Mouse (Mus musculus) ES-E14 (cell line): Measurements from ENCODE around the gene Evx2. TPM values are rescaled to one million over a fixed set of nuclear protein-coding genes. Genes with fewer than 3 reads are reported as not detected.

Source experiments
- DNase-seq: peaks from one replicate; pipeline ENCODE4 v3.0.0-alpha.2; 2013; ENCODE audit warnings: low read depth, low spot score
- H3K27ac ChIP-seq: 2 replicates; pipeline ENCODE4 v1.5.1; 2012; ENCODE audit warnings: low read depth, mild to moderate bottlenecking, low read length, moderate library complexity, mixed read lengths; ENCODE audit not compliant: poor library complexity, insufficient read depth, severe bottlenecking
- H3K36me3 ChIP-seq: 2 replicates; pipeline ENCODE4 v1.6.1; 2012; ENCODE audit warnings: mild to moderate bottlenecking, low read length, moderate library complexity, mixed read lengths; ENCODE audit not compliant: control insufficient read depth, poor library complexity, insufficient read depth, severe bottlenecking
- H3K4me1 ChIP-seq, 2 experiments: fragments of 150-350 bp in 1 of 2; sonication (generic) in 1 of 2; 2 replicates each; pipeline ENCODE4 v1.6.1; 2012; ENCODE audit warnings: low read length in 2 of 2, mild to moderate bottlenecking in 1 of 2, mixed read lengths in 1 of 2; ENCODE audit not compliant: control insufficient read depth in 2 of 2, insufficient read depth in 2 of 2, poor library complexity in 1 of 2
- H3K4me3 ChIP-seq, 2 experiments: fragments of 150-350 bp in 1 of 2; sonication (generic) in 1 of 2; 2 replicates each; pipeline ENCODE4 v1.5.1; 2012; ENCODE audit warnings: low read length in 2 of 2, low read depth in 1 of 2, mild to moderate bottlenecking in 1 of 2, mixed read lengths in 1 of 2; ENCODE audit not compliant: insufficient read depth in 1 of 2, poor library complexity in 1 of 2, severe bottlenecking in 1 of 2
- H3K9ac ChIP-seq: 2 replicates; pipeline ENCODE4 v1.6.1; 2012; ENCODE audit warnings: low read depth, mild to moderate bottlenecking, low read length, mixed read lengths; ENCODE audit not compliant: poor library complexity, insufficient read depth, severe bottlenecking
- H3K9me3 ChIP-seq: fragments of 150-350 bp; sonication (generic); 2 replicates; pipeline ENCODE4 v1.6.1; 2012; ENCODE audit warnings: low read depth, mild to moderate bottlenecking, low read length; ENCODE audit not compliant: control insufficient read depth, insufficient read depth
- CHD2 ChIP-seq: IDR thresholded peaks from 2 replicates; pipeline ENCODE4 v1.6.1; 2014; ENCODE audit warnings: mild to moderate bottlenecking, low read depth, low read length, inconsistent platforms
- HCFC1 ChIP-seq: IDR thresholded peaks from 2 replicates; pipeline ENCODE4 v1.6.1; 2012; ENCODE audit warnings: low read length, inconsistent platforms, borderline replicate concordance; ENCODE audit not compliant: insufficient read depth
- MAFK ChIP-seq: IDR thresholded peaks from 2 replicates; pipeline ENCODE4 v1.6.1; 2014; ENCODE audit warnings: mild to moderate bottlenecking, low read depth, low read length, inconsistent platforms; ENCODE audit not compliant: insufficient read depth
- ZC3H11A ChIP-seq: IDR thresholded peaks from 2 replicates; pipeline ENCODE4 v1.6.1; 2012; ENCODE audit warnings: low read depth, mild to moderate bottlenecking, inconsistent platforms, low read length, borderline replicate concordance
- ZNF384 ChIP-seq: IDR thresholded peaks from 2 replicates; pipeline ENCODE4 v1.6.1; 2012; ENCODE audit warnings: low read depth, low read length, inconsistent platforms
- in situ Hi-C, 2 experiments: fragments of 600-800 bp; cut with MboI; formaldehyde crosslinking; loops; one replicate each; pipeline ENCODE4 v1.15.1; 2025; ENCODE audit warnings: low sequenced_read_pairs in 2 of 2, inconsistent platforms in 1 of 2; ENCODE audit not compliant: unreplicated experiment in 2 of 2
- total RNA-seq: library from RNA; depleted of rRNA; stranded (reverse); fragments of 300-350 nt; gene quantifications from 2 replicates; pipeline ENCODE4 v1.2.3, GENCODE M21; 2012

Gene Evx2
- total RNA-seq, 1 experiment: not detected

GRCm38 (mm10) chr2:74655821-74656631 lies 3.3 kb downstream of the Evx2 start:
- peak overlapping the region; percentile 10 to 67; a peak in 3 of 4 replicates for H3K4me3 ChIP-seq
- no peak for DNase-seq
- no peak overlapping the region for H3K27ac ChIP-seq
- H3K9ac ChIP-seq: no peak overlapping the region
- peaks cover 0 to 2% of the 10 kb centered on the region in 2 experiments; a peak in 1 of 4 replicates for H3K4me1 ChIP-seq
- H3K9me3 ChIP-seq: no peaks in the 10 kb centered on the region
- no peak for TF ChIP-seq MAFK
- TF ChIP-seq ZNF384: no peak
- TF ChIP-seq HCFC1: no peak
- TF ChIP-seq CHD2: no peak
- TF ChIP-seq ZC3H11A: no peak
- no peaks in the 10 kb centered on the region for H3K36me3 ChIP-seq
- in situ Hi-C loops: loop anchor here (25.0 kb wide), 2 partner anchors 594 to 1094 kb away; no protein-coding TSS in a partner anchor

GRCm38 (mm10) chr2:74655420-74655781 lies 4.0 kb downstream of the Evx2 start:
- Histone ChIP-seq H3K4me1 (no peaks in the 10 kb centered on the region), H3K36me3 (no peaks in the 10 kb centered on the region), H3K9ac (no peak overlapping the region), H3K4me3 (peak overlapping the region; percentile 25 to 67; a peak in 2 of 4 replicates), H3K27ac (no peak overlapping the region), H3K9me3 (no peaks in the 10 kb centered on the region)
- no peak for TF ChIP-seq HCFC1
- TF ChIP-seq CHD2: no peak
- TF ChIP-seq MAFK: no peak
- TF ChIP-seq ZNF384: no peak
- no peak for TF ChIP-seq ZC3H11A
- in situ Hi-C loops: loop anchor here (25.0 kb wide), 2 partner anchors 593 to 1093 kb away; no protein-coding TSS in a partner anchor
- no peak for DNase-seq

GRCm38 (mm10) chr2:74654743-74655419 lies 4.5 kb downstream of the Evx2 start:
- Histone ChIP-seq H3K9ac (no peak overlapping the region), H3K27ac (no peak overlapping the region), H3K4me1 (no peaks in the 10 kb centered on the region), H3K9me3 (no peaks in the 10 kb centered on the region), H3K36me3 (no peaks in the 10 kb centered on the region), H3K4me3 (peak overlapping the region; percentile 2 to 67; a peak in 2 of 4 replicates)
- no peak for TF ChIP-seq ZC3H11A
- no peak for TF ChIP-seq CHD2
- no peak for TF ChIP-seq ZNF384
- no peak for TF ChIP-seq MAFK
- no peak for TF ChIP-seq HCFC1
- in situ Hi-C loops: loop anchor here (25.0 kb wide), 2 partner anchors 593 to 1093 kb away; no protein-coding TSS in a partner anchor
- DNase-seq: no peak

- in situ Hi-C loops: loop anchor here (25.0 kb wide), 2 partner anchors 592 to 1092 kb away; no protein-coding TSS in a partner anchor
- no peaks in the 10 kb centered on the region for H3K4me1 ChIP-seq
- H3K36me3 ChIP-seq: no peaks in the 10 kb centered on the region
- no peak for DNase-seq
- no peak overlapping the region for H3K27ac ChIP-seq
- H3K4me3 ChIP-seq: no peak overlapping the region
- H3K9me3 ChIP-seq: no peaks in the 10 kb centered on the region
- H3K9ac ChIP-seq: no peak overlapping the region
- TF ChIP-seq ZNF384 (no peak), CHD2 (no peak), ZC3H11A (no peak), MAFK (no peak), HCFC1 (no peak)
Measured at GRCm38 (mm10) chr2:74653781-74654535, 5.4 kb downstream of the Evx2 start.
